ENCODE assay signal across 15 mouse cellular contexts in genomic region chr9:50031318-50031717, GRCm38 (mm10).
"Had no signal": no experiment of that assay in that cellular context is flagged by ENCODE, and none has a peak within 500 bp of the region (broad histone marks: within the 10 kb centered on the region; RNA-seq: fewer than 3 reads in every experiment).

No protein-coding gene starts in this region.

- H3K27ac ChIP-seq: left cerebral cortex, adult 2 months; liver, embryonic 13.5 days; midbrain, embryonic 12.5 days; neural tube, embryonic 12.5 days; neural tube, embryonic 15.5 days had no signal

- H3K27me3 ChIP-seq: liver, embryonic 13.5 days; midbrain, embryonic 12.5 days; neural tube, embryonic 12.5 days; neural tube, embryonic 15.5 days had no signal

- DNase-seq: kidney, adult 18-20 months; kidney, adult 9 months; kidney, postnatal 25 days; layer of hippocampus, postnatal 36 days; liver, embryonic 13.5 days; lung, adult 2 months; lung, postnatal 14 days; lung, postnatal 4 days; thymus, adult 2 months; thymus, postnatal 14 days; thymus, postnatal 4 days had no signal

- H3K4me1 ChIP-seq: liver, embryonic 13.5 days had no signal

- H3K9ac ChIP-seq: liver, embryonic 13.5 days; midbrain, embryonic 12.5 days; neural tube, embryonic 12.5 days; neural tube, embryonic 15.5 days had no signal

- H3K4me2 ChIP-seq: liver, embryonic 13.5 days; midbrain, embryonic 12.5 days; neural tube, embryonic 12.5 days; neural tube, embryonic 15.5 days had no signal

- H3K4me3 ChIP-seq: left cerebral cortex, adult 2 months; liver, embryonic 13.5 days; midbrain, embryonic 12.5 days; neural tube, embryonic 12.5 days; neural tube, embryonic 15.5 days had no signal

- H3K9me3 ChIP-seq: liver, embryonic 13.5 days; midbrain, embryonic 12.5 days; neural tube, embryonic 12.5 days; neural tube, embryonic 15.5 days had no signal

- H3K36me3 ChIP-seq: liver, embryonic 13.5 days; midbrain, embryonic 12.5 days; neural tube, embryonic 12.5 days; neural tube, embryonic 15.5 days had no signal
